Mouse (Mus musculus) adrenal gland, postnatal 14 days (tissue): Measurements from ENCODE around the gene Fyn. TPM values are rescaled to one million over a fixed set of nuclear protein-coding genes. Genes with fewer than 3 reads are reported as not detected.

ENCODE experiments used
- DNase-seq: peaks from one replicate; pipeline ENCODE4 v3.0.0; 2021; ENCODE audit warnings: mixed read lengths
- long read RNA-seq, 2 experiments: library from polyadenylated mRNA; stranded (forward); transcript quantifications; one replicate each; pipeline ENCODE4 v2.0.0; 2021
- total RNA-seq: library from RNA; stranded (reverse); gene quantifications from 2 replicates; pipeline ENCODE4 v1.2.3, GENCODE M21; 2021

Fyn gene
- 51.8 and 73.6 TPM in 2 replicates for total RNA-seq
- long read RNA-seq, experiment 1, transcript Fyn-201 (14 exons, 3,562 nt): minor isoform, 9 of 68 reads
- long read RNA-seq, experiment 1, transcript Fyn-202 (14 exons, 3,528 nt): major isoform, 37 of 68 reads
- long read RNA-seq, experiment 1, partial matches to known transcripts: 12 of 68 reads
- long read RNA-seq, experiment 1, other reads (novel, unspliced or antisense): 10 of 68 reads
- long read RNA-seq, experiment 2, transcript Fyn-202 (14 exons, 3,528 nt): major isoform, 27 of 43 reads
- long read RNA-seq, experiment 2, transcript Fyn-201 (14 exons, 3,562 nt): minor isoform, 6 of 43 reads
- long read RNA-seq, experiment 2, partial matches to known transcripts: 8 of 43 reads
- long read RNA-seq, experiment 2, other reads (novel, unspliced or antisense): 2 of 43 reads

DNA sequence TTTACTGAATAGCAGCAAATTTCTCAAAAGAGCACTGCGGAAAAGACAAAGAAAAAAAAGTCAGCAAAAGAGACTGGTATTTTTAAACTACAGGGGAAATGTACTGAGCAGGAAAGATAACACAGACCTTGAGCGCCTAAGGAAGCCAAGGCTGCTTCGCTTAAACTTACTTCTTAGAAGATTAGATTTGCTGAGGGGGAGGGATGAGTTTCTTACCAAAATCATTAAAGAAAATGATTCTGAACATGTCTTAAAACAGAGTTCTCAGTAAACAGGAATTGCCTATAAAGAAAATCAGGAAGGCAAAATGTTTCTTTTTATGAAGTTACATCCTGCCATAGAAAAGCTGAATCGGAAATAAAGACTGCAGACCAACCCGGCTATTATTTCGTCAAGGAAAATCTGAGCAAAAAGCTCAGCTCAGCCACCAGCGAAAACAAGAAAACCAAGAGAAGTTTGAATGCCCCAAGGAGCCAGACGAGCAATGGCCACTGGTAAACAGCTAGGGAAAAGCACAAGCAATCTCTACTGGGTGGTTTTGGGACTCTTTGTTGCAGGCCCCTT, at the start of gene Fyn:
TSS of gene Fyn (plus strand) at position 284 of the 564 bp plus-strand sequence.
- no peak for DNase-seq

DNA sequence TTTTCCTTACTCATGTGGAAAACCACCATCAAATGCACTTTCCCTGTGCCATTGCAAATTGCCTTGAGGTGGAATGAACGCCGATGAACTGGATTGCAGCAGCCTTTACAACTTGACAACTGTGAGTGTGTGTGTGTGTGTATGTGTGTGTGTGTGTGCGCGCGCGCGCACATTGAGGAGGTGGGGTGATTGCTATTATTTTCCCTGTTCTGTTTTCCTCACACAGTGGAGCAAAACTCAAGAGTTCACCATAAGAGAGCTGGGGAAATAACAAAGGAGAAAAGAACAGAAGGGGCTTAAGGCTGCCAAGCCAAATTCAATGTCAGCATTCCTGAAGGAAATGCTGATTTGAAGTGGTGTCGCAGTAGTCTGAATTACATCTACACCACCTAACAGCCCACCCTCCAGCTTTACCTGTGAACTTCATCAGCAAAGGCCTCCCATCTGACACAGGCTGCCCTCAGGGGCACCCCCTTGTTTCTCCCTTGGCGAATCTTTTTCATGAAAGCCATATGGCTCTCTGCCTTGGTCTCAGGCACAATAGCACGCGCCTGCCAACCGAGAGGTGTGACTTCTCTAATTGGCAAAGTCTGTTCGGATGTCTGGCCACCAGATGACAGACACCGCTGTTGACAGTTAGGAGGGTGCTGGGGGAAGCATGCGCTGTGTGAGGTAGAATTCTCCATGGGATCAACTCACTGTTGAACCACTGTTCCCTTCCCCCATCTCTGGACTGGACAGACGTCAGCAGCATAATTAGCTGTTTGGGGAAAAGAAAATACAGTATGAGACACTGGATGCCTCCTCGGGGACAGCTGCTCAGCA, 47.6 kb upstream of the Fyn start:
- peak; percentile 7 for DNase-seq

DNA sequence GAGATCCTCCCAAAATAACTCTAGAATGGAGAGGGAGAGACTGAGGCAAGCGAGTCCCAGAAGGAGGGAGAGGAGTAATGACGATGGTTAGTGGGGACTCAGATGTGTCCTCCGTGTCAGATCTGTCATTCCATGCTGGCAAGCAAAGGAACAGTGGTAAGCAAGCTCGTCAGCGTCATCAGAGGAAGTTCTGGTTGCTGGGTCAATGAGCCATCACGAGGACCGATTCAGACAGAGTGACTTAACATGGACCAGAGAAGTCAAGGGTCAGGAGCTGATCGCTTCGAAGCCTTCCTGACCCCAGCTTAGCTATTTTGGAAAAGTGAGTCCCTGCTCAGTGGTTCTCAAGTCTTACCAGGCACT, 47.1 kb upstream of the Fyn start:
- DNase-seq: no peak

DNA sequence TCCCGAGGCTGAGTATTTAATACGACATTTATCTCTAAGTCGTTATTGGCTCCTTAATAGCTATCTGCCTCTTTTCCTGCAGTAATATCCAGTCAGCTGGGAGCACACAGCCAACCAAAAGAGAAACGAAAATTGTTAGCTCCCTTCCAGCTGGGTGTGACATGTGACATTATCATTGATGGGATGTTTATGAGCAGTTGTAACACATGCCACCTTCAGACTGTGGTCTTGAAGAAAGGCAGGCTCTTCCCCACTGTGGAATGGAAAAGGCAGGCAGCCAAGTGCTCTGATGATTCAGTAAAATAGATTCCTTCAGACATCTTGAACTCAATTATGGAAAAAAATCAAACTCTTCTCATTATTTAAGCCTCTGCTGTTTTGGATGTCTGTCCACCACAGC, 46.5 kb upstream of the Fyn start:
- no peak for DNase-seq

DNA sequence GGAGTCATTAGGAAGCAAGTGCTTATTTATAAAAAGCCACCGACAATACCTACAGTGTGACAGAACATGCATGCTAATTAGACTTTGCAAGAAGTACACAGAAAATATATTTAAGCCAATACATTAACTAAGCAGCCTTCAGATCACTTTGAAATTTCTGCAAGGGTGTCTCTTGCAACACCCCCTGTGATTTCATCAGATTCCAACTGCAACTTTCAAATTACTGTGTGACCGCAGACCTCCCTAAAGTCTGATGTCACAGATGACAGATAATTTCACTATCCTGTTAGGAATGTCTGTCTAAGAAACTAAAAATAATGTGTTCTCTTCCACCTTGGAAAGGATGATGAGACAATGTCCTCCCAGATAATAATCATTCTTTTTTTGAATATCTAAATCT, 44.4 kb upstream of the Fyn start:
- DNase-seq: no peak

DNA sequence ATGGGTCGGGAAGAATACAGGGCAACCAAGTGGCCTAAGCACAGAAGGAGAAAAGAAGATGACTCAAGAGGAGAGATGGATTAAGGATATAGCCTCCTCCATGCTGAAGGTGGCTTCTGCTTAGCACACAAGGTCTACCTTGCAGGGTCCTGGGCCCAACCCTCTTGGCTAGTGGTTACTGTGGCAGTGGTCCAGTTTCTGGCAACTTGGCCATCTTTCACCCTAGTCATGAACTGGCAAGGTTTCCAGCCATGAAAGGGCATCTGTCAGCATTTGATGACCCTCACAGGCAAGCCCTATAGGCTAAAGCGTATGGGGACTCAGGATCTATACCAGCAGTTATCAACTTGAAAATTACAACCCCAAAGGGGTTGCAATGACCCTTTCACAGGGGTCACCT, 40.0 kb upstream of the Fyn start:
- DNase-seq: no peak

DNA sequence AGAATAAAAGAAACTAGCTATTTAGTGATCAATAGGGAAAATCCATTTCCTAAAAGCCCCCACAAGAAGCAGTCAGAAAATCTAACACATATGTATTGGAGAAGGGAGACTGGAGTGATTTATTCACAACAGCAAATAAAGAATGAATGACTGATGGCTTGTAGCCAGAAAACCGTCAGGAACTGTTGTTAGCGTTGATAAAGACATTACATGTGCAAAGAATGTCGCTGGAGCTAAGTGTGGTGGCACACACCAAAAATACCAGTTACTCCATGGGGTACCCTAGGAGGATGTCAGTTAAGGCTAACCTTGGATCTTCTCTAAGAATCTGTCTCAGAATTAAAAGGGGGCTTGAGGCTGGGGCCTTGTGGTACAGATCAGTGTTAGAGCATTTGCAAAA, 34.3 kb upstream of the Fyn start:
- no peak for DNase-seq

DNA sequence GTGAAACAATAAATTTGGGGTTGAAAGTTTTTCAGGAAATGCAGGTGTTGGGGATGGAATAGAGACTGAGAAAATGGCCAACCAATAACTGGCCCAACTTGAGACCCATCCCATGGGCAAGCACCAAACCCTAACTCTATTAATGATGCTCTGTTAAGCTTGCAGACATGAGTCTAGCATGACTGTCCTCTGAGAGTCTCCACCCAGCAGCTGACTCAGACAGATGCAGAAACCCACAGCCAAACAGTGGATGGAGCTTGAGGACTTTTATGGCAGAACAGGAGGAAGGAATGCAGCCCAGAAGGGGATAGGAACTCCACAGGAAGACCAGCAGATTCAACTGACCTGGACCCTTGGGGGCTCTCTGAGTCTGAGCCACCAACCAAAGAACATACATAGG, 32.8 kb upstream of the Fyn start:
- no peak for DNase-seq

DNA sequence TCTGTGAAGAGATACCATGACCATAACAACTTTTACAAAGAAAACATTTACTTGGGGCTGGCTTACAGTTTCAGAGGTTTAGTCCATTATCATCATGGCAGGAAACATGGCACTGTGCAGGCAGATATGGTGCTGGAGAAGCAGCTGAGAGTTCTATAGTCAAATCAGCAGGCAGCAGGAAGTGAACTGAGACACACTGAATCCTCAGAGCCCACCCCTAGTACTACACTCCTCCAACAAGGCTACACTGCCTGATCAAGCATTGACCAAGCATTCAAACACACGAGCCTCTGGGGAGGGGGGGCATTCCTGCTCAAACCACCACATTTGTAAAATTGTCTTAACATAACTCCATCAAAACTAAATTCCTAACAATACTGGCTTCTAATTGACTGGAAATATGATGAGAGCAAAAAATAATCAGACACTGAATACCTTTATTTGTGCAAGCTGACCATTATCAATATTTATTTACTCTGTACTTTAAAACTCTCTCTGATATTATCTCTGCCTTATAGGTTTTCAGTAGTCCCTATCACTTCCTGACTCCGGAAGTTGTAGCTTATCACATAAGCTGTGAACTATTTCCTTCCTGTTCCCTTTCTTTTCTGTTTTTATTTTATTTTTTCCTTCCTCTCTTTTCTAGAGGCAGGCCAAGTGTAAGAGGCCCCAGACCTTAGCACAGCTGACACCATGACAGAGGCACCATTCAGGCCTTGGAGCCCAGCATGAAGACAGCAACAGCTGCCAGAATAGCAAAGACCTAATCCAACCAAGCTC, 29.3 kb upstream of the Fyn start:
- no peak for DNase-seq

DNA sequence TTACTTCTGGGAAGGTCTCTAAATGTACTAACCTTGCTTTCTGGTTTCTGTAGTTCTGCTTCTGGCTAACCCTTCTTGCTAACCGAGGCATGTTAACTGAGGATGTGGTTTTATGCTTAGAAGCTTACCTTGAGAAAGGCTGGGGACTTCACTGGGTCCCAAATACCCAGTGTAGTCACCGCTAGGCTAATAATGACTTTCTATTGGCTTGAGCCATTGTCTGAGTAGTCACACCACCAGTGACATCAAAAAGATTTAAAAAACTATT, 28.8 kb upstream of the Fyn start:
- no peak for DNase-seq

DNA sequence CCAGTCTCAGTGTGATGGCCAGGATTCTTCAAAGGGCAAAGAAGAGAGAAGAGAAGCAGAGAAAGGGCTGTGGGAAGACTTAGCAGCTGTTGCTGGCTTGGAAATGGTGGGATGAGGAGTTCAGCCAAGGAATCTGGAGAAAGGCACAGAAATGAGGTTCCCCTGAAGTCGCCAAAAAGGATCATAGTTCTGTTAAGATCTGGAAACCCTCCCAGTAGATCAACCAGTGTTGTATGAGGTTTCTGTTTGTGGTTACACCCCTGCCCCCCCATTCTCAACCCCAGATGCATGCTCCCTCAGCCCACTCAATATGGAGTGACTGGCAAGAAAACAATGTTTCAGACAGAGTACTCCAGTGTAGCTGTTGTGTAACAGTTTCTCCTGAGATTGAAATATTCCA, 25.1 kb upstream of the Fyn start:
- no peak for DNase-seq

DNA sequence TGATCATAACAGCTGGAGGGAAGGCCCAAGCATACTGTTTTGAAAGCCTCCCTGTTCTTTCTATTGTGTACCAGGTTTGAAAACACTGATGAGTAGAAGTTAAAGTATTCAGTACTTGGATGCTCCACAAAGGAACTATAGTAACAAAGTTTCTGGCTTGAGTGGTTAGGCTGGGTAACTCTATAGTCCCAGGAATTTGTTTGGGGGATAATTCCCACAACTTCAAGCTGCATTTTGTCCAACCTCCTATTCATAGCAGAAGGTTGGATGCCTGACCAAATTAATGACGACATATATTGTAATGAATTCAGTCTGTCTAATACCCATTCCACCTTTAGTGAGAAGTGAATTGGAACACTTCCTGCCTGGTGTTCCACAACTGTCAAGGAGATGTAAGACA, 22.7 kb upstream of the Fyn start:
- DNase-seq: no peak

DNA sequence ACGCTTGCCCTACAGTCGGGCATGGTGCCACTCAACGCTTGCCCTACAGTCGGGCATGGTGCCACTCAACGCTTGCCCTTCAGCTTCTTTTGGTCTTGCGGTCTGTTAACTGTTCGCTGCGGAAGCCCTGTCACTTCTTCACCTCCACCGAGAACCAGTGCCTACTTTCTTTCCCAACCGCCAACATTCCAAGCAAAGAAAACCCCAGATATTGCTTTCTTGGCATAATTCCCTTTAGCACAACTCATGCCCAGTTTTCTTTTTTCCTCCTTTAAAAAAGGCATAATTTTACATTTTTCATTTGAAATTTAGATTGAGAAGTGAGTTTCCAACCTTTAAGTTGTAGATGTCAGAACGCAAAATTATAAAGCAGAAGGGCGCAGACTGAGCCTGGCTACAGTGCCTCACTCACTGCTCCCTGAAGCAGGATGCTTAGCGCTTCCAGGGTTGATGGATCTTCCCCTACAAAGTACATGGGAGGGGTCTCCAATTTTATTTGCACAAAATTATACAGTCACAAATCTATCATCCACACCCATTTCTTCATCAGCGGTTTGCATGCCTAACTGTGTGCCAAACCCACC, 18.8 kb upstream of the Fyn start:
- no peak for DNase-seq

DNA sequence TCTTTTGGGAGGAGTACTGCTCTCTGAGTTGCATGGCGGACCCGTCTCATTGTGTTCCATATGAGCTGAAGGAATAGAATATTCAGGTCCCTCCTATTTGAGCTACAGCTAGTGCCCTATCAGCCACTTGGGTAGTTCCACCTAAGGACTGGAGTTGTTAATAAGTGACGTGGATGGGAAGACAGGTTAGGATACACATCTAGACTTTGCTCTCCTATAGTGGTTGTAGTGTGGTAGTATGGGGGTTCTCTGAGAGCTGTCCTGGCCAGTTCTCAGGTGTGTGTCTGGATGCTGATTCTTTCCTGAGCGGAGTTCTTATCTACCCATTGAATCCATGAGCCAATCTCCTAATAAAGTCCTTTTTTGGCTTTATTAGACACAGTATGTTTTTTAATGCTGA, 4.5 kb upstream of the Fyn start:
- DNase-seq: no peak

DNA sequence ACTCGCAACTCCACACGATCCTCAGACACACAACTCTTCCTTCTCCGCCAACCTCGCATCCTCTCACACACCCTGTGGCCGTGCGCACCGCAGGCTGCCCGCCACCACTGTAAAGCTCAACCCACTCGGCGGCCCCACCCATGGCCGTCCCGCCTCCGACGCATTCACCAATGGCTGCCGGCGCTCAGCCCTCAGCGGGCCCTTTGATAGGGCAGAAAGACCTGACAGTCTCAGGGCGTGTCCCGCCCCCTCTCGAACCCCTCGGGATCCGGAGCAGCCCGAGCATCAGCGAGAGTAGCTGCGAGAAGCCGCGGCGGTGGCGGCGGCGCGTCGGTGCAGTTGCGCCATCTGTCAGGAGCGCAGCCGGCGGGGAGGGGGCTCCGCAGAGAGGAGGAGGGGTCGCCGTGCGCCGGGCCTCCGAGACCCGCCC, 862 bp downstream of the Fyn start:
- DNase-seq: peak; percentile 97

DNA sequence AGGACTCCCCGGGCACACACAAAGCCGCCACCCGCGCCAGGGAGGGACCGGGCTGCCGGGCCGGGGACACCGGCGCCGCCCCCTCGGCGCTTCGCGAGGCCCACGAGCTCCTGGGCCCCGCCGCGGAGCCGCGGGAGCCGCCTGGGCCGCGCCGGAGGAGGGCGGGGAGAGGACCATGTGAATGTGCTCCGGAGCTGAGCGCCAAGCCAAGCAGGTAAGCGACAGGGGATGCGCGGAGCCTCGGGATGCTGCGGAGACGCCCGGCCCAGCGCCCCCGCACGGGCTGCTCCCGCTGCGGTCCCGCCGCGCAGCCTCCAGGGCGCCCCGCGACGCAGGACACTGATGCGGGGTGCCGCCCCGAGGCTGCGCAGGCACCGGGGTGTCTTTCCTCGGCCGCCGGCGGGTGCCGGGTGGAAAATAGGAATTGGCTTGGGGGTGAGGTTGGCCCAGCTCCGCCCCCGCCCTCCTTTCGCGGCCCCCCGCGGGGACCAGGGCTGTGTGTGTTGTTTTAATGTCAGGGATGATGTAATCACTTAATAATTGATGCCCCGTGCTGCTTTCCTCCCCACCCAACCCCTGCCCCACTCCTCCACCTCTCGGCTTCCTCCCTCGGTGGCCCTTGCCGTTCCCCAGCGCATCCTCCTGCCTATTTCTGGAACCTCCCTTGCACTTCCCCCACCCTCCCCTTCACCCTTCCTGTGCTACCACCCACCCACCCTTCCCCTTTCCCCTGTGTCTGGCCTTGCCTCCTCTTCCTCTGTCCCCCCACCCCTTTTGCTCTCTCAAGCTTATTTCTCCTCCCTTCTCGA, 1.5 kb downstream of the Fyn start:
- peak; percentile 67 for DNase-seq

DNA sequence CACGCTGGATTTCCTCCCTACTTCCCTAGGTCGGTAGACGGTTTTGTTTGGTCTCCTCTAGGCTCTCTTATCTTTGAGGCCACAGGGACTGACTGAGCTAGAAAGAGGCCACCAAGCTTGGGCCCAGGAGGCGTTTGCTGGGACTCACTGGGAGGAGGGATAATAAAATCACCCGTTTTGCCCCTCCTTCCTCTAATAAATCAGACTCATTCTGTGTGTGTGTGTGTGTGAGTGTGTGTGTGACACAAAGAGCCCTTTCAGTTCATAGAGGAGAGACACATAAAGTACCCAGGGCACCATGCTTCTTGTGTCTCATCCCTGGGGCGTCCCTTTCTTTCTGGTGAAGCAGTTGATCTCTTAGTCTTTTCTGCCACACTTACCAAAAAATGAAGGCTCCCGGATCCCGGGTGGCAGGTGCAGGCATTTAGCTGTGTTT, 2.1 kb downstream of the Fyn start:
- DNase-seq: peak; percentile 64

DNA sequence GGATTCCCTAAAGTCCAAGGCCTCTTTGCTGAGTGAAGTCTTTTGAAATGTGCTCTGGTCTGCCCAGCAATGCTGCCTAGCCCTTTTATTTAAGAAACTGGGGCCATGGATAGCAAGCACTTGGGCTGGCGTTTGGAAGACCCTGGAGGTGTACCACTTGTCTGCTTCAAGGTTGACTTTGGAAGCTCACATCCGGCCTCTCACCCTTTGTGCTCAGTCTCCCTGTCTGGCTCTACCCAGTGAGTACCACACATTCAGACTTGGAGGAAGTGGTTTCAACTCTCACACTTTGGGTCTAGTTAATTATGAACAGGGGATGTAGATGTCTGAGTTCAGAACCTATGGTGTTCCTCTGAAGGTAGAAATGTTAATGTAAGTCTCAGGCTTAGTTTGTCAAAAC, 2.8 kb downstream of the Fyn start:
- DNase-seq: peak; percentile 17

DNA sequence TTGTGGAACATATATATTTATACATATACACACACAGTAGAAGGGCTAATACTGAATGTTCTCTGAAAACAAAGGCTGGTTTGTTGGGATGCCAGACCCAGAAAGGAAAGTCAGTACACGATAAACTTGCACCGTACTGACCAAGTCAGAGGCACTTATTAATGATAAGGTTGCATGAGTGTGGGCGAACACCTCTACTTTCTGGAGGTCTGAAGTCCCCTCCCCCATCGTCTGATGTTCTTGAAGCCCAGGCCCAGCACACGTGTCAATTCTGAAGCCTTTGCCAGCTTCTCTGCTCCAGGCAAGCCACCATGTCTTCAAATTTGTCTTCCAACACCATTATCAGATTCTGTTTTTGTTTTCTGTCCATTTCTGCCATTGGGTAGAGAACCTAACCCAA, 3.3 kb downstream of the Fyn start:
- no peak for DNase-seq

DNA sequence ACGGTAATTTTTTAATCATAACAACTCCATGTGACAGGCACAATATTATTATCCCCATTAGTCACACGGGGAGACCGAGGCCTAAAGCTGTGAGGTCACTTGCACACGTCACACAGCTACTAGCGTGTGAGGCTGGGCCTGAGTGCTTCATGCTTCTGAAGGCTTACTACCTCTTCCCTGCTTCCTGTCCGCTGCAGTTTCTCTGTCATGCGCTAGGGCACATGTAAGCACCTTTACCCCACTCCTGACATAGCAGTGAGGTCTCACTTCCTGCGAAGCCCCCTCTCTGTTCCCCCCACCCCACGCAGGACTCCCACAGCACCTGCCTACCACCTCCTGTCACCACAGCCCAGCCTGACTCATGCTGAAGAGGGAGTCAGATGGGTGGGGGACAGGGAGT, 8.0 kb downstream of the Fyn start:
- DNase-seq: no peak

DNA sequence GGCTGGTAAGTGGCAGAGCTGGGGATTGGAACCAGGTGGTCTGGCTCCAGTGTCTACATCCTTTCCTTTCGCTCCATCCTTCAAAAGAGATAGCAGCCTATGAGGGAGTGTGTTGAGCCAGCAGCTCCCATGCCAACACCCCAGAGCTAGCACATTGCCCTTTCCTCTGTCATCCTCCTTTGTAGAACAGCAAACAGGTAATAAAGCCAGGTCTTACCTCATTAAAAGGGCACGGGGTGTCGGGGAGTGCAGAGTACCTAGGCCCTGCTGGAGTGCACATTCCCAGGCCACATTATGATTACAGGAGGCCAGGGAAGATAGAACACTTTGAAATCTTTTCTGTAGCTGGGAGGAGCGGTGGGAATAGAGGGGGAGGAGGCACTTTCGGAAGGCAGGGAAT, 8.6 kb downstream of the Fyn start:
- no peak for DNase-seq
